Mouse (Mus musculus) kidney, adult 2 months (tissue): ENCODE results near the gene Golga5. TPM values are rescaled to one million over a fixed set of nuclear protein-coding genes. Genes with fewer than 3 reads are reported as not detected.
A peak's percentile ranks its signal among the peaks of the same experiment; 100 is the strongest.

Source experiments
- DNase-seq: peaks from one replicate; pipeline ENCODE4 v3.0.0; 2021
- H3K27ac ChIP-seq: fragments of 200-500 bp; 2 replicates; pipeline ENCODE4 v1.5.1; 2012; ENCODE audit warnings: low read depth, low read length, control low read depth, inconsistent platforms; ENCODE audit not compliant: insufficient read depth
- H3K27me3 ChIP-seq: fragments of 200-500 bp; replicated peaks from 2 replicates; pipeline ENCODE4 v1.6.1; 2012; ENCODE audit warnings: mild to moderate bottlenecking, moderate library complexity, low read length, inconsistent platforms; ENCODE audit not compliant: control insufficient read depth, insufficient read depth
- H3K36me3 ChIP-seq: fragments of 200-500 bp; 2 replicates; pipeline ENCODE4 v1.6.1; 2012; ENCODE audit warnings: mild to moderate bottlenecking, moderate library complexity, low read length, inconsistent platforms; ENCODE audit not compliant: control insufficient read depth, insufficient read depth
- H3K4me1 ChIP-seq: fragments of 200-500 bp; 2 replicates; pipeline ENCODE4 v1.6.1; 2011; ENCODE audit warnings: low read length; ENCODE audit not compliant: control insufficient read depth, insufficient read depth
- H3K4me3 ChIP-seq: fragments of 200-500 bp; 2 replicates; pipeline ENCODE4 v1.5.1; 2011; ENCODE audit warnings: mild to moderate bottlenecking, low read depth, low read length, control low read depth; ENCODE audit not compliant: insufficient read depth
- CTCF ChIP-seq: fragments of 200-500 bp; conservative IDR thresholded peaks from 2 replicates; pipeline ENCODE4 v1.5.1; 2011; ENCODE audit warnings: low read depth, mild to moderate bottlenecking, control low read depth, low read length, moderate library complexity, mixed read lengths; ENCODE audit not compliant: insufficient read depth, insufficient read length
- POLR2A ChIP-seq: fragments of 200-500 bp; IDR thresholded peaks from one replicate; pipeline ENCODE4 v1.6.1; 2011; ENCODE audit warnings: low read depth, low read length, control low read depth
- WGBS: fragments of 180-500 bp; shearing (Covaris S2); methylation state at CpG from one replicate; pipeline ENCODE4 v1.1.7; 2018; 5-methylcytosine and 5-hydroxymethylcytosine counted together
- polyA plus RNA-seq: library from polyadenylated mRNA; depleted of rRNA; stranded (reverse); fragments of >200 nt; gene quantifications from 2 replicates; pipeline ENCODE4 v1.2.3, GENCODE M21; 2012; rRNA removed

Gene Golga5
- polyA plus RNA-seq, 1 experiment: 14.8 TPM

GRCm38 (mm10) chr12:102524216-102524615 lies 55.3 kb downstream of the Golga5 start:
- no peaks in the 10 kb centered on the region; the same call in 1 of the 2 replicates for H3K4me1 ChIP-seq
- no peak overlapping the region for H3K4me3 ChIP-seq
- DNase-seq: no peak
- no peak for TF ChIP-seq CTCF
- TF ChIP-seq POLR2A: no peak
- no peak overlapping the region for H3K27ac ChIP-seq
- no peaks in the 10 kb centered on the region for H3K27me3 ChIP-seq
- H3K36me3 ChIP-seq: no peaks in the 10 kb centered on the region
- 57% methylated on average over 3 of the region's 3 CpGs for WGBS

- TF ChIP-seq CTCF (peak; percentile 51), POLR2A (no peak)
- Histone ChIP-seq H3K36me3 (no peaks in the 10 kb centered on the region), H3K27ac (no peak overlapping the region), H3K27me3 (no peaks in the 10 kb centered on the region), H3K4me1 (no peaks in the 10 kb centered on the region; the same call in 1 of the 2 replicates), H3K4me3 (no peak overlapping the region)
- DNase-seq: peak; percentile 55
- 17% methylated on average over 6 of the region's 6 CpGs for WGBS
Observed at GRCm38 (mm10) chr12:102524760-102525159, 55.8 kb downstream of the Golga5 start.

GRCm38 (mm10) chr12:102527989-102528388 lies 59.1 kb downstream of the Golga5 start:
- no peak for DNase-seq
- Histone ChIP-seq H3K4me1 (no peaks in the 10 kb centered on the region), H3K27ac (no peak overlapping the region), H3K36me3 (no peaks in the 10 kb centered on the region), H3K27me3 (no peaks in the 10 kb centered on the region), H3K4me3 (no peak overlapping the region)
- WGBS: 64% methylated on average over 5 of the region's 5 CpGs
- TF ChIP-seq POLR2A: no peak
- TF ChIP-seq CTCF: no peak

GRCm38 (mm10) chr12:102535796-102536195 lies 66.9 kb downstream of the Golga5 start:
- Histone ChIP-seq H3K27ac (no peak overlapping the region), H3K27me3 (no peaks in the 10 kb centered on the region), H3K4me1 (no peaks in the 10 kb centered on the region), H3K4me3 (no peak overlapping the region), H3K36me3 (no peaks in the 10 kb centered on the region)
- 17% methylated on average over 1 of the region's 1 CpGs for WGBS
- TF ChIP-seq CTCF (no peak), POLR2A (no peak)
- DNase-seq: peak; percentile 75

- 41% methylated on average over 8 of the region's 8 CpGs for WGBS
- no peak overlapping the region for H3K27ac ChIP-seq
- no peak for DNase-seq
- TF ChIP-seq POLR2A: no peak
- TF ChIP-seq CTCF: no peak
- no peak overlapping the region for H3K4me3 ChIP-seq
- no peaks in the 10 kb centered on the region for H3K27me3 ChIP-seq
- H3K4me1 ChIP-seq: no peaks in the 10 kb centered on the region
- H3K36me3 ChIP-seq: no peaks in the 10 kb centered on the region
Observed at GRCm38 (mm10) chr12:102540278-102540677, 71.3 kb downstream of the Golga5 start.

GRCm38 (mm10) chr12:102541168-102541567 lies 72.2 kb downstream of the Golga5 start:
- no peak overlapping the region for H3K27ac ChIP-seq
- no peak overlapping the region for H3K4me3 ChIP-seq
- WGBS: 91% methylated on average over 7 of the region's 7 CpGs
- H3K36me3 ChIP-seq: no peaks in the 10 kb centered on the region
- no peak for DNase-seq
- no peaks in the 10 kb centered on the region for H3K4me1 ChIP-seq
- H3K27me3 ChIP-seq: no peaks in the 10 kb centered on the region
- no peak for TF ChIP-seq CTCF
- no peak for TF ChIP-seq POLR2A

- WGBS: 72% methylated on average over 6 of the region's 6 CpGs
- Histone ChIP-seq H3K4me3 (no peak overlapping the region), H3K4me1 (no peaks in the 10 kb centered on the region), H3K27me3 (no peaks in the 10 kb centered on the region), H3K27ac (no peak overlapping the region), H3K36me3 (no peaks in the 10 kb centered on the region)
- DNase-seq: no peak
- no peak for TF ChIP-seq POLR2A
- no peak for TF ChIP-seq CTCF
Observed at GRCm38 (mm10) chr12:102545122-102545521, 76.2 kb downstream of the Golga5 start.

Other genes starting within 250 kb of the Golga5 start
- gene Rin3, start 186.1 kb upstream of the Golga5 start, polyA plus RNA-seq: 11.6 and 15.4 TPM in 2 replicates
- 1,163 and 1,191 TPM in 2 replicates for gene Lgmn, start 29.3 kb upstream of the Golga5 start, polyA plus RNA-seq
- 0.31 and 1.2 TPM in 2 replicates for gene Chga, start 85.8 kb downstream of the Golga5 start, polyA plus RNA-seq
- 27.6 and 29.0 TPM in 2 replicates for gene Itpk1, start 235.8 kb downstream of the Golga5 start, polyA plus RNA-seq